Mouse (Mus musculus): ENCODE results near the gene Il2rb.

The Il2rb gene

GRCm38 (mm10) chr15:78520112-78520715 lies 25.1 kb upstream of the Il2rb start:
- DNase-seq (ENCODE audit: low spot score in 2 of 2), result peak; percentile 30 to 49

DNA sequence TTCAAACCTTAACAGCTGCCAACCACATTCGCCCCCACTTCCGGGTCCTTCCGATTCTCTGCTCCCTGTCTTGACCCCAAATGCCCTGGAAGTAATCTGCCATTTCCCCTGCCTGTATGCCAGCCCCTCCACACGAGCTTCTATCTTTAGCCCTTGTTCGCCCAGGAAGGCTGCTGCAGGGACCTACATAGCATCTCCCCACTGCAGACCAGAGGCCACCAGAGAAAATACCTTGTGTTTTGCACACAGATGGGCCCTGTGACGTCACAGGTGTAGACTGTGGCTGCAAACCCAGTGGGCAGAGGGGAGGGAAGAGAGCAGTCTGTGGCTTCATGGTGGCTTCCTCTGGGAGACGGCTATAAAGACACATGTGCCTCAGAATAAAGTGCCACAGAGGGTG lies 23.1 kb upstream of the Il2rb start:
- DNase-seq (ENCODE audit: low spot score in 2 of 2), result no peak

- no peak for DNase-seq (ENCODE audit: low spot score in 2 of 2)
Measured at GRCm38 (mm10) chr15:78515759-78516158, 20.7 kb upstream of the Il2rb start.

GRCm38 (mm10) chr15:78514393-78515146 lies 19.5 kb upstream of the Il2rb start:
- peak; percentile 67 to 77 for DNase-seq (ENCODE audit: low spot score in 2 of 2)

DNA sequence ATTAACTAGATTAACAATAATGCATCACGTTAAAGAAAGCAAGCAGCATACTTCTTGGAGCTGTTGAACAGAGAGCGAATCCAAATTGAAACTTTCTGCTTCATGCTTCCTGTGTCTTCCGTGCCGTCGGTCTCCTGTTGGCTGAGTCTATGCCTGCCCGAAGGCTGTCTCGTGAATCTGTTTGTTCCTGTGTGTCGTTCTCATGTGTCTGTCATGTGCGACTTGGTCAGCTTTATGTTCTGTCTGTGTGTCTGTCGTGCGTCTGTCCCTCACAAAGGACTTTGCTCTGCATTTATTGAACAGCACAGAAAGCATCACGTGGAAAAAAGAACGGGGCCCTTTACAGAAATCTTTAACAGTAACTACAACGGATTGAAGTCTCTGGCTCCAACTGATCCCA lies 17.9 kb upstream of the Il2rb start:
- no peak for DNase-seq (ENCODE audit: low spot score in 2 of 2)

GRCm38 (mm10) chr15:78511951-78512350 lies 16.9 kb upstream of the Il2rb start:
- no peak for DNase-seq (ENCODE audit: low spot score in 2 of 2)

GRCm38 (mm10) chr15:78510736-78511135 lies 15.7 kb upstream of the Il2rb start:
- no peak for DNase-seq (ENCODE audit: low spot score in 2 of 2)

DNA sequence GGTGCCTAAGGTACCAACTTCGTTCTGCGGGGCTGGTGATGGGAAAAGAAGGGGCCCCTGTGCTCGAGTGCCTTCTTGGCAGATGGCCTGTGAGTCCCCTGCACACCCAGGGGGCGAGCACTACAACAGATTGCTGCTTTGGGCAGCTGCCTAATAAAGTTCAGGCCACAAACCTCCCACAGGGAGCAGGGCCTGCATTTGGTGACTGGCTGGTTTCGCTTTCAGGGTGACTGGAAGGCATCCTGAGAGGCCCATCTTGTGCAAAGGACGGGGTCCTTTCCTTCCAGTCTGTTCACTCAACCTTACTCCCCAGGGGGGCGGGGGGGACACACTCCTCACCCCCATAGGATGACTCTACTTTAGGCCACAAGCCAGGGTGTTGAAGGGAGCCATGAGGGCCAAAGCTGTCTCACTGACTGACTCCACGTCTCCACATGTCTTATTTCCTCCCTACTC lies 15.1 kb upstream of the Il2rb start:
- no peak for DNase-seq (ENCODE audit: low spot score in 2 of 2)

- no peak for DNase-seq (ENCODE audit: low spot score in 2 of 2)
Measured at GRCm38 (mm10) chr15:78509297-78509899, 14.3 kb upstream of the Il2rb start.

DNA sequence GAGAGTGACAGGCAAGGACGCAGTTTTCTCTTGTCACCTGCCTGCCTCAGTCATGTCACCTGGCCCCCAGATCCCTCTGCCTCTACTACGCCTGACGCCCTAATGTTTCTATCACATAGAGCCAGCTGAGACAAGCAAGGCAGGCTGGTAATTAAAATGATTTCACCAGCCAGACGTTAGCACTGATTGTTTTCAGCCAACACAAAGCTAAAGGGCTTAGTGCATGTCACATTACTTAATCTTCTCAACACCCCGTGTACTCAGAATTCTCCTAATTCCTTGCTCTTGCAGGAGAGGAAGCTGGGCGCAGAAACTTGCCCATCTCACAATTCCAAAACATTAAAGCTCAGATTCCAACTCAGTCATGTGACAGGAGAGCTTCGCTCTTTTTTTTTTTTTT lies 13.4 kb upstream of the Il2rb start:
- no peak for DNase-seq (ENCODE audit: low spot score in 2 of 2)

DNA sequence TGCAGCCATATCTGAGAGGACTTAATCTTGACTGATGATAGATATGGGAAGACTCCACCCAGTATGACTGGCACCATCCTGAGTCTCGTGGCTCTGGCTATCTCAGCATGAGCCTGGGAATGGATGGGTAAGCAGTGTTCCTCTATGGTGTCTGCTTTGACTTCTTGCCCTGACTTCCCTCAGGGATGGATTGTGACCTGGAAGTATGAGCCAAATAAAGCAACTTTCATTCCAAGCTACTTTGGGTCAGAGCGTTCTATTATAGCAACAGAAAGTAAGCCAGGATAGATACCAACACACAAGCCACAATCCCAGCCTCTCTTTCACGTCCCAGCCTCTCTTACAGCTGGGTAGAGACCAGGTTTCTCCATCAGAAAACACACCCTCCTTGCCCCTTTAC lies 10.5 kb upstream of the Il2rb start:
- DNase-seq (ENCODE audit: low spot score in 2 of 2), result no peak

GRCm38 (mm10) chr15:78504816-78505215 lies 9.7 kb upstream of the Il2rb start:
- DNase-seq (ENCODE audit: low spot score in 2 of 2), result no peak

GRCm38 (mm10) chr15:78504013-78504412 lies 8.9 kb upstream of the Il2rb start:
- no peak for DNase-seq (ENCODE audit: low spot score in 2 of 2)

- no peak for DNase-seq (ENCODE audit: low spot score in 2 of 2)
Measured at GRCm38 (mm10) chr15:78502437-78503132, 7.5 kb upstream of the Il2rb start.

DNA sequence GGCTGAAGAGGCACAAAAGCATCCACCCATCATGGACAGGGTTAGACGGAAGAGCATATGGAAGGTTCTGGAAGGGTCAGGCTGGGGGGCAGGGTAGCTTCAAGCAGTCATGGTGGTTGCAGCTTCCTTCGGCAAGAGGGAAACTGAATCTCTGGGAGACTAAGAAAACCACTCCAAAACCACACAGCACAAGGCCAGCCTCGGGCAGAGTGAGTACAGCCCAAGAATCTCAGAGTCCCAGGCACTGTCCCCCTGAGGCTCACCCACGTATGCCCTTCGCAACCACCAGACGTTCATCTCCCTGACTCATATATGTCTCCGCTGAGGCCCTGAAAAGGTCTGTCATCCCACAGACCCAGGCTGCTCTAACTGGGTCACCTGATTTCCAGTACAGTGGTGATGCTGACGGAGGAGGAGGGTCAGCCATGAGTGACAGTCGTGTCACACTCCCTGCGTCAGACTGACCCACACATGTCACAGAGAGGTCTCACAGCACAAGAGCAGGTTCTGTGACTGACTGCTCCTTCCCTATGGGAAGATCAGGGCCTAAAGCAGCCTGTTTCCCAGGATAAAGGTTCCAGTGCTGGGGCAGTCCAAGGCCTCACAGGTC lies 1.6 kb downstream of the Il2rb start:
- no peak for DNase-seq (ENCODE audit: low spot score in 2 of 2)

- no peak for DNase-seq (ENCODE audit: low spot score in 2 of 2)
Measured at GRCm38 (mm10) chr15:78491301-78491700, 3.8 kb downstream of the Il2rb start.

DNA sequence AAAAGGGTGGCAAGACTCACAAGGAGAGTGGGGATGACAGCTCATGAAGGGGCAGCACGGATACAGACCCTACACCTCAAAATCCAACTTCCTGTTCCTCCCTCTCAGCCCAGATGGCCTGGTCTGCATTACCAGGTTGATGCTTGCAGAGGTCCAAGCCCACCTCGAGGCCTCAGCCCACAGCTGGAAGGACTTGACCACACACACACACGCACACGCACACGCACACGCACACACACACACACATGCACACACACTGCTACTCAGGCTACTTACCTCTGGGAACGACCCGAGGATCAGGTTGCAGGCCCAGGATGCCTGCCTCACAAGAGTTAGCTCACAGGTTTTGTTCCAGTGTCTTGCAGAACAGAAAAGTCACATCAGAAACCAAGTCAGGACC lies 5.2 kb downstream of the Il2rb start:
- DNase-seq (ENCODE audit: low spot score in 2 of 2), result no peak

- DNase-seq (ENCODE audit: low spot score in 2 of 2), result no peak
Measured at GRCm38 (mm10) chr15:78489248-78489647, 5.8 kb downstream of the Il2rb start.

GRCm38 (mm10) chr15:78487066-78487465 lies 8.0 kb downstream of the Il2rb start:
- no peak for DNase-seq (ENCODE audit: low spot score in 2 of 2)

DNA sequence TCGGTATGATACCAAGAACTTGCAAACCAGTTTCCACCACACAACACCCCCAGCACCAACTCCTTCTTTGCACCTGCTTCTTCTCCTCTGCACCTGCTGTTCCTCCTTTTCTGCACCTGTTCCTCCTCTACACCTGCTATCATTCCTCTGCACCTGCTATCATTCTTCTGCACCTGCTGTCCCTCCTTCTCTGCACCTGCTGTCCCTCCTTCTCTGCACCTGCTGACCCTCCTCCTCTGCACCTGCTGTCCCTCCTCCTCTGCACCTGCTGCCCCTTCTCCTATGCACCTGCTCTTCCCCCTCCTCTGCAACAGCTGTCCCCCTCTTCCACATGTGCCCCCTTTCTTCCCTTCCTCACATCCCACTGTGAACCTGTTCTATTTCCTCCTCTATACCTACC lies 8.5 kb downstream of the Il2rb start:
- no peak for DNase-seq (ENCODE audit: low spot score in 2 of 2)

DNA sequence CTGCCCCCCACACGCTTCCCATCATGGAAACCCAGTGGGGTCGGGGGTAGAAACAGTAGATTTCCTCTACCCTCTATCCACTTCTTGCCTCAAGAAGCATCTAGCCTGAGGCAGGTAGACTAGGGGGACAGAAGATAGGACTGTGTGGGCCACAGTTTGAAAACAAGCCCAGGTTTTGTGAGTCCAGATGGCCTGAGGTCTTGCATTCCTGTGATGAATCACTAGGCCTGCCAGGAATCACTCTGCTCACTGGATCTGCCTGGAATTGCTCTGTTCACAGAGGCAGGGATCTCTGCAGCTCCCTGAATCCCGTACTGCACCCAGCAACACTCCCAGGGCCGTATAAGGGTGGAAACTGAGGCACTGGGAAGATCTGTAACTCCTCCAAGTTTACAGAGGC lies 11.8 kb downstream of the Il2rb start:
- no peak for DNase-seq (ENCODE audit: low spot score in 2 of 2)

DNA sequence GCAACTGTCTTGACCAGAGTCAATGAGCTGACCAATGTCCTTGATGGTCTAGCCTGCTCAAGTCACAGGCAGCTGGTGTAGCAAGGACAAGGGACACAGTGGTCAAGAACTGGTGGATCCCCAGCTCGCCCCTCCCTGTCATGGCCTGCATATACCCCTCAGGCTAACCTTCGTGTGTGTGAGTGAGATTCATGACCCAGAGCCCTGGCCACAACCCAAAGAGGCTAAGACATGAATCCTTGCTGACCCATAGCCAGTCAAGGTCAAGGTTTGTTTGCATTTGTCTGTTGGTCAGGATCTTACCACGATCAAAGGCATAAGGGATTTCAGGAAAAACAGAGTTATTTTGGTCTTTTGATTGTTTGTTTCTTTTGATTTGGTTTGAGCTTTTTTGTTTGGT lies 12.6 kb downstream of the Il2rb start:
- DNase-seq (ENCODE audit: low spot score in 2 of 2), result no peak

Data from urinary bladder, postnatal 36 days (tissue).